Mouse (Mus musculus): ENCODE measurements at regions not wholly inside any gene's neighbourhood (a gene's known extent, or its start where the extent isn't known, plus 50 kb on each side); places are given as distances from the start of the nearest gene placed in this dataset.

- H3K27ac ChIP-seq (ENCODE audit: low read length), result no peak overlapping the region
- DNase-seq (ENCODE audit: low spot score) (peak; percentile 10), ATAC-seq (no peak)
- H3K36me3 ChIP-seq (ENCODE audit: insufficient read depth, low read length), result no peaks in the 10 kb centered on the region
- TF ChIP-seq EP300 (IDR thresholded peaks at IDR 0.05) (no peak), CTCF (IDR thresholded peaks at IDR 0.05) (no peak)
- H3K4me3 ChIP-seq (ENCODE audit: low read depth, low read length), result no peak overlapping the region
- no peak overlapping the region for H3K4me2 ChIP-seq (replicated peaks; ENCODE audit: low read depth, low read length)
- 38% methylated on average over 1 of the region's 1 CpGs for WGBS
- H3K4me1 ChIP-seq (ENCODE audit: insufficient read depth, low read depth, low read length), result no peaks in the 10 kb centered on the region
- H3K9me3 ChIP-seq (ENCODE audit: low read length), result no peaks in the 10 kb centered on the region
- H3K9ac ChIP-seq (replicated peaks; ENCODE audit: low read depth), result no peak overlapping the region
- H3K27me3 ChIP-seq (replicated peaks; ENCODE audit: insufficient read depth, low read length), result no peaks in the 10 kb centered on the region
These were observed 381.8 kb downstream of the H2al1n start for GRCm38 (mm10) chrX:14592793-14593192.

- Histone ChIP-seq H3K9me3 (ENCODE audit: low read length) (no peaks in the 10 kb centered on the region), H3K9ac (replicated peaks; ENCODE audit: low read depth) (no peak overlapping the region), H3K4me3 (ENCODE audit: low read depth, low read length) (no peak overlapping the region), H3K4me1 (ENCODE audit: insufficient read depth, low read depth, low read length) (no peaks in the 10 kb centered on the region), H3K27ac (ENCODE audit: low read length) (no peak overlapping the region), H3K36me3 (ENCODE audit: insufficient read depth, low read length) (no peaks in the 10 kb centered on the region), H3K4me2 (replicated peaks; ENCODE audit: low read depth, low read length) (no peak overlapping the region), H3K27me3 (replicated peaks; ENCODE audit: insufficient read depth, low read length) (no peaks in the 10 kb centered on the region)
- ATAC-seq (no peak), DNase-seq (ENCODE audit: low spot score) (no peak)
- TF ChIP-seq CTCF (IDR thresholded peaks at IDR 0.05) (no peak), EP300 (IDR thresholded peaks at IDR 0.05) (no peak)
These were observed 385.9 kb downstream of the H2al1n start for GRCm38 (mm10) chrX:14596799-14597198.

GRCm38 (mm10) chrX:14601916-14602315 lies 391.0 kb downstream of the H2al1n start:
- H3K36me3 ChIP-seq (ENCODE audit: insufficient read depth, low read length), result no peaks in the 10 kb centered on the region
- no peaks in the 10 kb centered on the region for H3K27me3 ChIP-seq (replicated peaks; ENCODE audit: insufficient read depth, low read length)
- H3K4me1 ChIP-seq (ENCODE audit: insufficient read depth, low read depth, low read length), result no peaks in the 10 kb centered on the region
- H3K4me2 ChIP-seq (replicated peaks; ENCODE audit: low read depth, low read length), result no peak overlapping the region
- no peak overlapping the region for H3K9ac ChIP-seq (replicated peaks; ENCODE audit: low read depth)
- TF ChIP-seq EP300 (IDR thresholded peaks at IDR 0.05) (no peak), CTCF (IDR thresholded peaks at IDR 0.05) (no peak)
- no peak for ATAC-seq
- DNase-seq (ENCODE audit: low spot score), result no peak
- H3K27ac ChIP-seq (ENCODE audit: low read length), result no peak overlapping the region
- H3K9me3 ChIP-seq (ENCODE audit: low read length), result no peaks in the 10 kb centered on the region
- 73% methylated on average over 2 of the region's 2 CpGs for WGBS
- H3K4me3 ChIP-seq (ENCODE audit: low read depth, low read length), result no peak overlapping the region

- no peak overlapping the region for H3K4me2 ChIP-seq (replicated peaks; ENCODE audit: low read depth, low read length)
- no peaks in the 10 kb centered on the region for H3K4me1 ChIP-seq (ENCODE audit: insufficient read depth, low read depth, low read length)
- H3K36me3 ChIP-seq (ENCODE audit: insufficient read depth, low read length), result no peaks in the 10 kb centered on the region
- no peak overlapping the region for H3K4me3 ChIP-seq (ENCODE audit: low read depth, low read length)
- no peak for TF ChIP-seq CTCF (IDR thresholded peaks at IDR 0.05)
- no peak for TF ChIP-seq EP300 (IDR thresholded peaks at IDR 0.05)
- no peak overlapping the region for H3K27ac ChIP-seq (ENCODE audit: low read length)
- H3K9ac ChIP-seq (replicated peaks; ENCODE audit: low read depth), result no peak overlapping the region
- 69% methylated on average over 1 of the region's 1 CpGs for WGBS
- no peaks in the 10 kb centered on the region for H3K27me3 ChIP-seq (replicated peaks; ENCODE audit: insufficient read depth, low read length)
- ATAC-seq, result no peak
- no peaks in the 10 kb centered on the region for H3K9me3 ChIP-seq (ENCODE audit: low read length)
- DNase-seq (ENCODE audit: low spot score), result no peak
These were observed 398.2 kb downstream of the H2al1n start for GRCm38 (mm10) chrX:14609196-14609595.

GRCm38 (mm10) chrX:14628267-14628901 lies 417.4 kb downstream of the H2al1n start:
- H3K36me3 ChIP-seq (ENCODE audit: insufficient read depth, low read length), result no peaks in the 10 kb centered on the region
- peak; percentile 60 for DNase-seq (ENCODE audit: low spot score)
- WGBS, result 19% methylated on average over 10 of the region's 10 CpGs
- H3K4me3 ChIP-seq (ENCODE audit: low read depth, low read length), result no peak overlapping the region
- 0 out of 2 replicates have a peak overlapping the region, but pooled peaks have one; percentile 11 for H3K4me2 ChIP-seq (replicated peaks; ENCODE audit: low read depth, low read length)
- H3K9me3 ChIP-seq (ENCODE audit: low read length), result no peaks in the 10 kb centered on the region
- H3K27ac ChIP-seq (ENCODE audit: low read length), result no peak overlapping the region
- H3K27me3 ChIP-seq (replicated peaks; ENCODE audit: insufficient read depth, low read length), result no peaks in the 10 kb centered on the region
- no peak overlapping the region for H3K9ac ChIP-seq (replicated peaks; ENCODE audit: low read depth)
- TF ChIP-seq EP300 (IDR thresholded peaks at IDR 0.05) (no peak), CTCF (IDR thresholded peaks at IDR 0.05) (no peak)
- no peaks in the 10 kb centered on the region for H3K4me1 ChIP-seq (ENCODE audit: insufficient read depth, low read depth, low read length)
- peak; percentile 74 for ATAC-seq

GRCm38 (mm10) chrX:14639378-14639777 lies 428.4 kb downstream of the H2al1n start:
- no peak overlapping the region for H3K9ac ChIP-seq (replicated peaks; ENCODE audit: low read depth)
- 79% methylated on average over 3 of the region's 3 CpGs for WGBS
- no peak overlapping the region for H3K4me3 ChIP-seq (ENCODE audit: low read depth, low read length)

GRCm38 (mm10) chrX:14664852-14665251 lies 453.9 kb downstream of the H2al1n start:
- Histone ChIP-seq H3K36me3 (ENCODE audit: insufficient read depth, low read length) (no peaks in the 10 kb centered on the region), H3K27me3 (replicated peaks; ENCODE audit: insufficient read depth, low read length) (no peaks in the 10 kb centered on the region), H3K4me2 (replicated peaks; ENCODE audit: low read depth, low read length) (no peak overlapping the region), H3K9ac (replicated peaks; ENCODE audit: low read depth) (no peak overlapping the region), H3K27ac (ENCODE audit: low read length) (no peak overlapping the region), H3K4me1 (ENCODE audit: insufficient read depth, low read depth, low read length) (no peaks in the 10 kb centered on the region), H3K9me3 (ENCODE audit: low read length) (no peaks in the 10 kb centered on the region), H3K4me3 (ENCODE audit: low read depth, low read length) (no peak overlapping the region)
- no peak for TF ChIP-seq EP300 (IDR thresholded peaks at IDR 0.05)
- TF ChIP-seq CTCF (IDR thresholded peaks at IDR 0.05), result no peak
- no peak for DNase-seq (ENCODE audit: low spot score)
- no peak for ATAC-seq
- 65% methylated on average over 3 of the region's 3 CpGs for WGBS

More at GRCm38 (mm10) chrX:14639378-14639777, 428.4 kb downstream of the H2al1n start:
- no peaks in the 10 kb centered on the region for H3K9me3 ChIP-seq (ENCODE audit: low read length)
- H3K27ac ChIP-seq (ENCODE audit: low read length), result no peak overlapping the region
- DNase-seq (ENCODE audit: low spot score) (no peak), ATAC-seq (no peak)
- H3K4me1 ChIP-seq (ENCODE audit: insufficient read depth, low read depth, low read length), result no peaks in the 10 kb centered on the region
- TF ChIP-seq CTCF (IDR thresholded peaks at IDR 0.05) (no peak), EP300 (IDR thresholded peaks at IDR 0.05) (no peak)
- H3K36me3 ChIP-seq (ENCODE audit: insufficient read depth, low read length), result no peaks in the 10 kb centered on the region
- no peak overlapping the region for H3K4me2 ChIP-seq (replicated peaks; ENCODE audit: low read depth, low read length)
- H3K27me3 ChIP-seq (replicated peaks; ENCODE audit: insufficient read depth, low read length), result no peaks in the 10 kb centered on the region

All from lung, postnatal 0 days (tissue).